In genomic region chr13:18868030-18868490, GRCm38 (mm10) we compare ENCODE assay signal across 8 mouse cellular contexts.
DNase-seq lines count a peak whose midpoint lies in the region; ATAC-seq lines count a peak whose summit lies in the region.

No protein-coding gene starts in this region.

- no peak overlapping the region for H3K4me2 ChIP-seq in kidney, embryonic 16.5 days (replicated peaks; ENCODE audit: low read depth, low read length)

- no peaks in the 10 kb centered on the region; the same call in 1 of the 2 replicates for H3K36me3 ChIP-seq in kidney, embryonic 16.5 days (ENCODE audit: insufficient read depth, low read length)

- WGBS in kidney, embryonic 16.5 days, result 21% methylated on average over 5 of the region's 5 CpGs

- peak; percentile 43 to 57 for DNase-seq in left cerebral cortex, adult 18-20 months (ENCODE audit: low spot score in 2 of 2)
- no peak for DNase-seq in left cerebral cortex, adult 8-10 months (ENCODE audit: low spot score in 2 of 2)
- peak; percentile 63 to 69 for DNase-seq in adrenal gland, postnatal 36 days
- DNase-seq in fibroblast of lung, adult 2 months (ENCODE audit: low read depth), result peak; percentile 29
- DNase-seq in lung, postnatal 4 days, result peak; percentile 24 to 37
- DNase-seq in MN1 (ENCODE audit: low spot score), result no peak
- no peak for DNase-seq in B cell, adult 2 months

- peak; percentile 90 for ATAC-seq in kidney, embryonic 16.5 days (ENCODE audit: low FRiP score, low TSS enrichment)

- no peak overlapping the region for H3K4me3 ChIP-seq in kidney, embryonic 16.5 days (ENCODE audit: low read length)

- peaks cover 5% of the 10 kb centered on the region; the same call in 1 of the 2 replicates for H3K4me1 ChIP-seq in kidney, embryonic 16.5 days (ENCODE audit: insufficient read depth, low read length)

- no peaks in the 10 kb centered on the region for H3K9me3 ChIP-seq in kidney, embryonic 16.5 days (ENCODE audit: low read length)

- no peak overlapping the region for H3K9ac ChIP-seq in kidney, embryonic 16.5 days (replicated peaks; ENCODE audit: low read length)

- peak overlapping the region; percentile 8 for H3K27ac ChIP-seq in kidney, embryonic 16.5 days (ENCODE audit: low read length)

- no peaks in the 10 kb centered on the region for H3K27me3 ChIP-seq in kidney, embryonic 16.5 days (ENCODE audit: insufficient read depth, low read length)

Comparison
In these comparisons a context has a peak if more than half of its experiments do, and no peak if none do; other contexts are left out.
1. DNase-seq: peak in left cerebral cortex, adult 18-20 months (2 of 2), adrenal gland, postnatal 36 days (2 of 2), fibroblast of lung, adult 2 months (single experiment) and lung, postnatal 4 days (2 of 2); none in left cerebral cortex, adult 8-10 months (0 of 2), MN1 (single experiment) and B cell, adult 2 months (0 of 2).